Mouse (Mus musculus): ENCODE results near the gene St14. TPM values are rescaled to one million over a fixed set of nuclear protein-coding genes. Genes with fewer than 3 reads are reported as not detected.

St14 gene
- polyA plus RNA-seq, 1 experiment = 0.02 TPM

DNA sequence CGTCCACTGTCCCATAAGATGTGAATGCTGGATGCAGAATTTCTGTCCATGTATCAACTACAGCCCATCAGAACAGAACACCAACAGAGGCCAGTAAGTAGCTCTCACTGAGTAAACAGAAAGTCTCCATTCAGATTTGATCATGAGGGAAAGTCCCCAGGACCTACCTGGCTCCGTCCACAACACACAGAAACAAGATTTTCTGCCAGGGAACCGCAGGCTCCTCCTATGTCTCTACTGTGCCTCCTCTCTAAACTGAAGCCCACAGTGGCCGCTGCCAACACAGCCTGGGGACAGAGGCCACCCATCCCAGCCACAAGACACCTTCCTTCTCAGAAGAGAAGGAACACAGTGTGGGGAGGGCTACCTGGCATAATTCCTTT, 11.1 kb downstream of the St14 start:
- Histone ChIP-seq H3ac (ENCODE audit: control insufficient read depth, insufficient read length, low read depth) (no peak overlapping the region), H3K27me3 (ENCODE audit: control insufficient read depth, insufficient read depth, insufficient read length) (peaks cover 5% of the 10 kb centered on the region), H3K36me3 (ENCODE audit: control insufficient read depth, insufficient read depth) (no peaks in the 10 kb centered on the region), H3K79me2 (ENCODE audit: control insufficient read depth, insufficient read depth) (no peaks in the 10 kb centered on the region), H3K79me3 (ENCODE audit: low read depth) (no peaks in the 10 kb centered on the region), H3K4me3 (ENCODE audit: insufficient read depth, poor library complexity, severe bottlenecking) (no peak overlapping the region)
- TF ChIP-seq CEBPB (IDR thresholded peaks at IDR 0.05; ENCODE audit: low read depth) (no peak), USF1 (IDR thresholded peaks at IDR 0.05; ENCODE audit: low read depth) (no peak), MAX (IDR thresholded peaks at IDR 0.05) (no peak), FOSL1 (IDR thresholded peaks at IDR 0.05; ENCODE audit: insufficient read depth, low read length, poor library complexity, severe bottlenecking) (no peak), CTCF (IDR thresholded peaks at IDR 0.05; ENCODE audit: control insufficient read depth, insufficient read depth, insufficient read length) (no peak), MYOD1 (IDR thresholded peaks at IDR 0.05; ENCODE audit: control insufficient read depth, insufficient read length, low read depth) (no peak), MYOG (IDR thresholded peaks at IDR 0.05; ENCODE audit: control insufficient read depth, extremely low read depth, insufficient read length) (no peak)

GRCm38 (mm10) chr9:31119882-31120532, 11.6 kb downstream of the St14 start:
- no peaks in the 10 kb centered on the region for H3K79me2 ChIP-seq (ENCODE audit: control insufficient read depth, insufficient read depth)
- no peak overlapping the region for H3ac ChIP-seq (ENCODE audit: control insufficient read depth, insufficient read length, low read depth)
- no peaks in the 10 kb centered on the region for H3K79me3 ChIP-seq (ENCODE audit: low read depth)
- TF ChIP-seq MAX (IDR thresholded peaks at IDR 0.05) = no peak
- no peak for TF ChIP-seq CEBPB (IDR thresholded peaks at IDR 0.05; ENCODE audit: low read depth)
- TF ChIP-seq USF1 (IDR thresholded peaks at IDR 0.05; ENCODE audit: low read depth) = no peak
- TF ChIP-seq CTCF (IDR thresholded peaks at IDR 0.05; ENCODE audit: control insufficient read depth, insufficient read depth, insufficient read length) = no peak
- TF ChIP-seq MYOD1 (IDR thresholded peaks at IDR 0.05; ENCODE audit: control insufficient read depth, insufficient read length, low read depth) = no peak
- TF ChIP-seq MYOG (IDR thresholded peaks at IDR 0.05; ENCODE audit: control insufficient read depth, extremely low read depth, insufficient read length) = no peak
- TF ChIP-seq FOSL1 (IDR thresholded peaks at IDR 0.05; ENCODE audit: insufficient read depth, low read length, poor library complexity, severe bottlenecking) = no peak
- H3K36me3 ChIP-seq (ENCODE audit: control insufficient read depth, insufficient read depth) = no peaks in the 10 kb centered on the region
- H3K27me3 ChIP-seq (ENCODE audit: control insufficient read depth, insufficient read depth, insufficient read length) = peaks cover 5% of the 10 kb centered on the region
- no peak overlapping the region for H3K4me3 ChIP-seq (ENCODE audit: insufficient read depth, poor library complexity, severe bottlenecking)

DNA sequence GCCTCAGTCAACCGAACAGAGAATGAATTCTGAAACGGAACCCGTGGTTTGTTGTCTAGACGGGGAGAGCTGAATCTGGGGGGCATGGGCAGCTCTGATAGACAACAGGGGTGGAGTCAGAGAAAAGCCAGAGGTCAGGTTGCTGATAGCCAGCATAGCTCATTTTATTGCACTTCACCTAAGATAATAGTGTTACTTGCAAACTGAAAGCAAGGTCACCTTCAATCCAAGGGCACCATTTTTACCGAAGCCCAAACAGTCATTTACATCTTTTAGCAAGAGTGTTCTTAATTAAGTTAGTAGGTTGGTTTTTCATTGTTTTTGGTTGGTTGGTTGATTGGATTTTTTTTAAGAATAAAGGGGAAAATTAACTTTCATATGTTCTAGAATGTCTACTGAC, 12.2 kb downstream of the St14 start:
- TF ChIP-seq MAX (IDR thresholded peaks at IDR 0.05) (no peak), MYOD1 (IDR thresholded peaks at IDR 0.05; ENCODE audit: control insufficient read depth, insufficient read length, low read depth) (no peak), CTCF (IDR thresholded peaks at IDR 0.05; ENCODE audit: control insufficient read depth, insufficient read depth, insufficient read length) (no peak), FOSL1 (IDR thresholded peaks at IDR 0.05; ENCODE audit: insufficient read depth, low read length, poor library complexity, severe bottlenecking) (no peak), USF1 (IDR thresholded peaks at IDR 0.05; ENCODE audit: low read depth) (no peak), MYOG (IDR thresholded peaks at IDR 0.05; ENCODE audit: control insufficient read depth, extremely low read depth, insufficient read length) (no peak), CEBPB (IDR thresholded peaks at IDR 0.05; ENCODE audit: low read depth) (no peak)
- H3K79me2 ChIP-seq (ENCODE audit: control insufficient read depth, insufficient read depth) = no peaks in the 10 kb centered on the region
- H3K4me3 ChIP-seq (ENCODE audit: insufficient read depth, poor library complexity, severe bottlenecking) = no peak overlapping the region

DNA sequence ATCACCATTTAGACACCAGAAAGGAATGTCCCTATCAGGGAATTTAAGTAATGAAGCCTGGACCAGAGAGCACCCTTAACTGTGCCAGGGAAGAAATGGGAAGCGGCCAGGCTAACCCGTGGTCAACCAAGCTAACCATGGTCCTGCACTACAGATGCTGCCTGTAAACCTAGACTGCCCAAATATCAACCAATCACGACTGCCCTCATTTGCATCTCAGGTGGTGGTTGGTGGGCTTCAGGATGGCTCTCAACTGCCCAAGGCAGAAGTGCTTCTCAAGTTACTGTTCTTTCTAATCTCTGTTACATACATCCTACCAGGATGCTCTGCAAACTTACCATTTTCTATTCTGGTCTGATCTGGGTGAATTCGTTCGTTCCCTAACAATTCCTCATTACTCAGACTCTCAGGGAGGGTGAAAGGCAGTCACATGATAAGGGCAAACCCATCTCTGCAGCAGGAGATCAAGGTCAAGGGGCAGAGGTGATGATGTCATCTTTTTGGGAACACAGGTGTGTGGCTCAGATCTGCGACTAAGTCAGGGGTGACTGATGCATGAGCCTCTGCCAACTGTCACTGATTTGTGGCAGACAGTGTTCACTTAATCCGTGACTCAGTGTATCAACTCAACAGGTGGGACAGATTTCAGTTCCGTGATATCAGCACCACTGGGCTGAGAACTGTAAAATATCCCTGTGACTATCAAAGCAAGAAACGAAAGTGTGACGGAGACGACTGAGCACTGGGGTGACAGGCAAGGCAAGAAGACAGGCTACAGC, 12.9 kb downstream of the St14 start:
- no peak overlapping the region for H3ac ChIP-seq (ENCODE audit: control insufficient read depth, insufficient read length, low read depth)

More for the DNA sequence above, 12.2 kb downstream of the St14 start:
- Histone ChIP-seq H3K36me3 (ENCODE audit: control insufficient read depth, insufficient read depth) (no peaks in the 10 kb centered on the region), H3K79me3 (ENCODE audit: low read depth) (no peaks in the 10 kb centered on the region), H3ac (ENCODE audit: control insufficient read depth, insufficient read length, low read depth) (no peak overlapping the region), H3K27me3 (ENCODE audit: control insufficient read depth, insufficient read depth, insufficient read length) (peaks cover 5% of the 10 kb centered on the region)

GRCm38 (mm10) chr9:31117488-31117887, 14.2 kb downstream of the St14 start:
- TF ChIP-seq FOSL1 (IDR thresholded peaks at IDR 0.05; ENCODE audit: insufficient read depth, low read length, poor library complexity, severe bottlenecking) = no peak
- no peak for TF ChIP-seq USF1 (IDR thresholded peaks at IDR 0.05; ENCODE audit: low read depth)
- H3K79me3 ChIP-seq (ENCODE audit: low read depth) = no peaks in the 10 kb centered on the region
- H3K27me3 ChIP-seq (ENCODE audit: control insufficient read depth, insufficient read depth, insufficient read length) = no peaks in the 10 kb centered on the region
- H3K79me2 ChIP-seq (ENCODE audit: control insufficient read depth, insufficient read depth) = no peaks in the 10 kb centered on the region
- no peak overlapping the region for H3K4me3 ChIP-seq (ENCODE audit: insufficient read depth, poor library complexity, severe bottlenecking)
- H3ac ChIP-seq (ENCODE audit: control insufficient read depth, insufficient read length, low read depth) = no peak overlapping the region
- H3K36me3 ChIP-seq (ENCODE audit: control insufficient read depth, insufficient read depth) = no peaks in the 10 kb centered on the region

More for the DNA sequence above, 12.9 kb downstream of the St14 start:
- no peaks in the 10 kb centered on the region for H3K79me2 ChIP-seq (ENCODE audit: control insufficient read depth, insufficient read depth)
- H3K4me3 ChIP-seq (ENCODE audit: insufficient read depth, poor library complexity, severe bottlenecking) = no peak overlapping the region
- no peak for TF ChIP-seq CEBPB (IDR thresholded peaks at IDR 0.05; ENCODE audit: low read depth)
- peak; percentile 46 for TF ChIP-seq MYOD1 (IDR thresholded peaks at IDR 0.05; ENCODE audit: control insufficient read depth, insufficient read length, low read depth)
- TF ChIP-seq MAX (IDR thresholded peaks at IDR 0.05) = no peak
- H3K27me3 ChIP-seq (ENCODE audit: control insufficient read depth, insufficient read depth, insufficient read length) = peaks cover 3% of the 10 kb centered on the region
- H3K79me3 ChIP-seq (ENCODE audit: low read depth) = no peaks in the 10 kb centered on the region
- no peaks in the 10 kb centered on the region for H3K36me3 ChIP-seq (ENCODE audit: control insufficient read depth, insufficient read depth)

- Histone ChIP-seq H3K79me2 (ENCODE audit: control insufficient read depth, insufficient read depth) (no peaks in the 10 kb centered on the region), H3K4me3 (ENCODE audit: insufficient read depth, poor library complexity, severe bottlenecking) (no peak overlapping the region), H3ac (ENCODE audit: control insufficient read depth, insufficient read length, low read depth) (no peak overlapping the region), H3K36me3 (ENCODE audit: control insufficient read depth, insufficient read depth) (no peaks in the 10 kb centered on the region), H3K27me3 (ENCODE audit: control insufficient read depth, insufficient read depth, insufficient read length) (no peaks in the 10 kb centered on the region), H3K79me3 (ENCODE audit: low read depth) (no peaks in the 10 kb centered on the region)
- TF ChIP-seq MAX (IDR thresholded peaks at IDR 0.05) (no peak), CEBPB (IDR thresholded peaks at IDR 0.05; ENCODE audit: low read depth) (no peak), MYOD1 (IDR thresholded peaks at IDR 0.05; ENCODE audit: control insufficient read depth, insufficient read length, low read depth) (no peak), USF1 (IDR thresholded peaks at IDR 0.05; ENCODE audit: low read depth) (no peak), CTCF (IDR thresholded peaks at IDR 0.05; ENCODE audit: control insufficient read depth, insufficient read depth, insufficient read length) (no peak), FOSL1 (IDR thresholded peaks at IDR 0.05; ENCODE audit: insufficient read depth, low read length, poor library complexity, severe bottlenecking) (no peak), MYOG (IDR thresholded peaks at IDR 0.05; ENCODE audit: control insufficient read depth, extremely low read depth, insufficient read length) (no peak)
Measured at GRCm38 (mm10) chr9:31117088-31117487, 14.6 kb downstream of the St14 start.

Measured in C2C12 (cell line).